Mouse (Mus musculus): Measurements from ENCODE around the gene Sema4b. TPM values are rescaled to one million over a fixed set of nuclear protein-coding genes. Genes with fewer than 3 reads are reported as not detected.
A peak's percentile ranks its signal among the peaks of the same experiment; 100 is the strongest.

Gene Sema4b
- total and polyA plus RNA-seq, 3 experiments, result 10.9 to 17.3 TPM; not detected in 1

DNA sequence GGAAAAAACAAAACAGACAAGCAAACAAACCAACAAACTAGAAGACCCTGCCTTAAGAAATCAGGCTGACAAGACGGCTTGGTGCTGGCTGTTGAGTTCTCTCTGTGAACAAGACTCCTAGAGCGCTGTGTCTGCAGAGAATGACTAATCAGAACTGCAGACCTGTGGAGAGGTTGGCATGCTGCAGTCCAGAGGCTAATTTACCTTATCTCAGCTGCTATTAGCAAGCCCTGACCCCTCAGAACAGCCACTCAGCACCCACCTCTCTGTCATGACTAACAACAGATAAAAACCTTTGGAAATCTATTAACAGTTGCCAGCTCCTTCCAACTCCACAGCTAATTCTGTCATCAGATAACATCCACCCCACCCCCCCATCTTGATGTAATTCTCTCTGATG is 5.6 kb upstream of the Sema4b start:
- peak overlapping the region; percentile 21 for H3K27ac ChIP-seq (ENCODE audit: control insufficient read depth, low read depth, low read length)
- peaks cover 15 to 47% of the 10 kb centered on the region in 2 experiments for H3K4me1 ChIP-seq (ENCODE audit: control insufficient read depth in 1 of 2, insufficient read depth in 2 of 2, low read length in 2 of 2)
- TF ChIP-seq CHD1 (IDR thresholded peaks at IDR 0.05; ENCODE audit: low read depth, low read length) (no peak), ZMIZ1 (IDR thresholded peaks at IDR 0.05; ENCODE audit: low read depth, low read length) (no peak), TCF12 (IDR thresholded peaks at IDR 0.05; ENCODE audit: low read depth, low read length) (no peak), EP300 (IDR thresholded peaks at IDR 0.05; ENCODE audit: low read depth in 1 of 2, low read length in 2 of 2) (no peak; a peak in 1 of 4 replicates), NELFE (IDR thresholded peaks at IDR 0.05; ENCODE audit: low read depth, low read length) (no peak), POLR2A (IDR thresholded peaks at IDR 0.05; ENCODE audit: control insufficient read depth in 1 of 2, insufficient read depth in 1 of 2, low read depth in 1 of 2, low read length in 2 of 2, poor library complexity in 1 of 2) (no peak), GABPA (IDR thresholded peaks at IDR 0.05; ENCODE audit: low read depth, low read length) (no peak), RAD21 (IDR thresholded peaks at IDR 0.05; ENCODE audit: low read depth, low read length) (no peak), GATA1 (IDR thresholded peaks at IDR 0.05; ENCODE audit: low read depth, low read length) (peak; percentile 72), UBTF (IDR thresholded peaks at IDR 0.05; ENCODE audit: borderline replicate concordance, insufficient read depth, low read depth, low read length) (no peak), ETS1 (IDR thresholded peaks at IDR 0.05; ENCODE audit: low read depth, low read length) (peak; percentile 51; the same call in 1 of the 2 replicates)
- no peaks in the 10 kb centered on the region for H3K9me3 ChIP-seq (replicated peaks; ENCODE audit: insufficient read depth, low read length)
- H3K36me3 ChIP-seq (ENCODE audit: control insufficient read depth in 1 of 2, insufficient read depth in 2 of 2, low read length in 2 of 2), result peaks cover 0 to 21% of the 10 kb centered on the region in 2 experiments; a peak in 2 of 4 replicates
- H3K4me3 ChIP-seq (ENCODE audit: control insufficient read depth in 1 of 2, insufficient read depth in 1 of 2, low read depth in 2 of 2, low read length in 2 of 2), result no peak overlapping the region
- peak; percentile 57 for DNase-seq (ENCODE audit: low read depth, low spot score)
- H3K9ac ChIP-seq (ENCODE audit: control insufficient read depth, low read depth, low read length, poor library complexity, severe bottlenecking), result no peak overlapping the region
- H3K79me2 ChIP-seq (ENCODE audit: control insufficient read depth, insufficient read depth, low read length, poor library complexity), result no peaks in the 10 kb centered on the region
- H3K27me3 ChIP-seq (ENCODE audit: control insufficient read depth in 1 of 2, insufficient read depth in 2 of 2, low read length in 2 of 2), result no peaks in the 10 kb centered on the region

DNA sequence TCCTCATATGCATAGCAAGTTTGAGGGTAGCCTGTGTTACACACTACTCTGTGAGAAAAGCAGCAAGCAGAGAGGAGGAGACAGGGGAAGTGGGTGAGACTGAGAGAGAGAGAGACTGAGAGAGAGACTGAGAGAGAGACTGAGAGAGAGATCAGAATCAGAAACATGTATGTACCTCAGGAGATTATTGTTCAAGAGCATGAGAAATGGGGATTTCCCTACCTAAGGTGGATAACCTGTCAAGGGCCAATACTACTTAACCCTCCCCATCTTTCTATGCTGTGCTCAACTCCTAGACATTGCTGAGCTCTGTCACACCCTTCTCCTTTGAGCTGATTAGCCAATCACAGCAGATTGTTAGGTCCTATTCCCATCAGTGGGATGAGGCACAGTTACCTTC is 4.5 kb upstream of the Sema4b start:
- no peak overlapping the region for H3K27ac ChIP-seq (ENCODE audit: control insufficient read depth, low read depth, low read length)
- peaks cover 16 to 49% of the 10 kb centered on the region in 2 experiments for H3K4me1 ChIP-seq (ENCODE audit: control insufficient read depth in 1 of 2, insufficient read depth in 2 of 2, low read length in 2 of 2)
- no peaks in the 10 kb centered on the region; the same call in 1 of the 2 replicates for H3K79me2 ChIP-seq (ENCODE audit: control insufficient read depth, insufficient read depth, low read length, poor library complexity)
- no peak overlapping the region for H3K9ac ChIP-seq (ENCODE audit: control insufficient read depth, low read depth, low read length, poor library complexity, severe bottlenecking)
- no peak for DNase-seq (ENCODE audit: low read depth, low spot score)
- no peak for TF ChIP-seq EP300 (IDR thresholded peaks at IDR 0.05; ENCODE audit: low read depth in 1 of 2, low read length in 2 of 2)
- no peak for TF ChIP-seq ZKSCAN1 (IDR thresholded peaks at IDR 0.05; ENCODE audit: low read depth, low read length)
- no peak for TF ChIP-seq CHD1 (IDR thresholded peaks at IDR 0.05; ENCODE audit: low read depth, low read length)
- no peak for TF ChIP-seq E2F4 (IDR thresholded peaks at IDR 0.05; ENCODE audit: borderline replicate concordance, low read depth, low read length)
- no peak for TF ChIP-seq MAZ (IDR thresholded peaks at IDR 0.05; ENCODE audit: low read depth, low read length)
- 0 out of 2 replicates have a peak, but pooled peaks have one; percentile 21 for TF ChIP-seq RCOR1 (IDR thresholded peaks at IDR 0.05; ENCODE audit: low read depth, low read length)
- TF ChIP-seq USF1 (IDR thresholded peaks at IDR 0.05; ENCODE audit: low read depth, low read length), result no peak
- no peak for TF ChIP-seq ETS1 (IDR thresholded peaks at IDR 0.05; ENCODE audit: low read depth, low read length)
- no peaks in the 10 kb centered on the region for H3K27me3 ChIP-seq (ENCODE audit: control insufficient read depth in 1 of 2, insufficient read depth in 2 of 2, low read length in 2 of 2)
- no peak overlapping the region for H3K4me3 ChIP-seq (ENCODE audit: control insufficient read depth in 1 of 2, insufficient read depth in 1 of 2, low read depth in 2 of 2, low read length in 2 of 2)
- peaks cover 0 to 21% of the 10 kb centered on the region in 2 experiments; a peak in 2 of 4 replicates for H3K36me3 ChIP-seq (ENCODE audit: control insufficient read depth in 1 of 2, insufficient read depth in 2 of 2, low read length in 2 of 2)
- no peaks in the 10 kb centered on the region for H3K9me3 ChIP-seq (replicated peaks; ENCODE audit: insufficient read depth, low read length)

All from MEL (cell line).